Mouse (Mus musculus) CH12.LX (cell line): ENCODE measurements at regions not wholly inside any gene's neighbourhood (a gene's known extent, or its start where the extent isn't known, plus 50 kb on each side); places are given as distances from the start of the nearest gene placed in this dataset.

Source experiments
- DNase-seq: peaks from one replicate; pipeline ENCODE4 v3.0.0-alpha.2; 2013; ENCODE audit errors: extremely low read depth
- H3K27ac ChIP-seq: 2 replicates; pipeline ENCODE4 v1.5.1; 2012; ENCODE audit warnings: low read depth, mild to moderate bottlenecking, control low read depth, moderate library complexity; ENCODE audit not compliant: insufficient read depth
- H3K27me3 ChIP-seq: replicated peaks from 2 replicates; pipeline ENCODE3; 2012; ENCODE audit warnings: inconsistent platforms
- H3K36me3 ChIP-seq, 2 experiments: replicated peaks in 1 of 2; 2 replicates each; pipeline versions ENCODE3 to v1.6.1; 2012; ENCODE audit warnings: inconsistent platforms in 1 of 2, low read length in 1 of 2, mild to moderate bottlenecking in 1 of 2, mixed read lengths in 1 of 2, moderate library complexity in 1 of 2; ENCODE audit not compliant: control insufficient read depth in 1 of 2, insufficient read depth in 1 of 2
- H3K4me1 ChIP-seq, 2 experiments: 2 replicates each; pipeline ENCODE4 v1.6.1; 2012; ENCODE audit warnings: inconsistent platforms in 1 of 2, moderate library complexity in 1 of 2; ENCODE audit not compliant: insufficient read depth in 2 of 2, control insufficient read depth in 1 of 2
- H3K4me2 ChIP-seq: 2 replicates; pipeline ENCODE4 v1.6.1; 2012; ENCODE audit warnings: low read depth, mild to moderate bottlenecking, control low read depth; ENCODE audit not compliant: poor library complexity, insufficient read depth, severe bottlenecking
- H3K4me3 ChIP-seq, 3 experiments: fragments of 150-350 bp in 1 of 3; sonication (generic) in 1 of 3; replicated peaks in 1 of 3; 2 replicates each; pipeline versions ENCODE3 to v1.5.1; 2011 to 2012; ENCODE audit warnings: low read depth in 2 of 3, low read length in 2 of 3, mild to moderate bottlenecking in 2 of 3, moderate library complexity in 2 of 3, control low read depth in 1 of 3, improper control_type of control experiment in 1 of 3, inconsistent platforms in 1 of 3, mixed read lengths in 1 of 3; ENCODE audit not compliant: poor library complexity in 1 of 3
- H3K79me2 ChIP-seq: replicated peaks from 2 replicates; pipeline ENCODE4 v1.6.1; 2012; ENCODE audit warnings: mild to moderate bottlenecking, moderate library complexity; ENCODE audit not compliant: control insufficient read depth, poor library complexity, insufficient read depth, severe bottlenecking; ENCODE audit errors: extremely low read depth
- H3K9ac ChIP-seq: 2 replicates; pipeline ENCODE4 v1.6.1; 2012; ENCODE audit warnings: low read depth, mild to moderate bottlenecking, control low read depth, moderate library complexity; ENCODE audit not compliant: insufficient read depth
- H3K9me3 ChIP-seq: replicated peaks from 2 replicates; pipeline ENCODE3; 2012; ENCODE audit warnings: low read length, inconsistent platforms, mixed read lengths
- BHLHE40 ChIP-seq: IDR thresholded peaks from 2 replicates; pipeline ENCODE4 v1.6.1; 2011; ENCODE audit warnings: mild to moderate bottlenecking, low read depth, low read length, improper control_type of control experiment
- CHD1 ChIP-seq: IDR thresholded peaks from 2 replicates; pipeline ENCODE4 v1.6.1; 2012; ENCODE audit warnings: low read depth, low read length, improper control_type of control experiment, inconsistent platforms
- CHD2 ChIP-seq: IDR thresholded peaks from 2 replicates; pipeline ENCODE4 v1.6.1; 2011; ENCODE audit warnings: low read length, improper control_type of control experiment
- E2F4 ChIP-seq: IDR thresholded peaks from 2 replicates; pipeline ENCODE4 v1.6.1; 2011; ENCODE audit warnings: low read depth, low read length, improper control_type of control experiment; ENCODE audit not compliant: insufficient replicate concordance
- ETS1 ChIP-seq: conservative IDR thresholded peaks from 2 replicates; pipeline ENCODE4 v1.6.1; 2012; ENCODE audit warnings: low read depth, mild to moderate bottlenecking, inconsistent platforms, low read length, improper control_type of control experiment, moderate library complexity
- GABPA ChIP-seq: IDR thresholded peaks from 2 replicates; pipeline ENCODE4 v1.6.1; 2012; ENCODE audit warnings: low read depth, low read length, improper control_type of control experiment, inconsistent platforms; ENCODE audit not compliant: insufficient replicate concordance
- JUND ChIP-seq: conservative IDR thresholded peaks from 2 replicates; pipeline ENCODE4 v1.6.1; 2011; ENCODE audit warnings: low read depth, low read length, improper control_type of control experiment
- KAT2A ChIP-seq: IDR thresholded peaks from 2 replicates; pipeline ENCODE4 v1.6.1; 2012; ENCODE audit warnings: low read length, improper control_type of control experiment, inconsistent platforms; ENCODE audit not compliant: insufficient replicate concordance
- MAFK ChIP-seq: IDR thresholded peaks from 2 replicates; pipeline ENCODE4 v1.6.1; 2011; ENCODE audit warnings: low read length, improper control_type of control experiment; ENCODE audit not compliant: insufficient replicate concordance
- MAZ ChIP-seq: IDR thresholded peaks from 2 replicates; pipeline ENCODE4 v1.6.1; 2012; ENCODE audit warnings: low read depth, mild to moderate bottlenecking, inconsistent platforms, low read length, improper control_type of control experiment, moderate library complexity
- MXI1 ChIP-seq: IDR thresholded peaks from 2 replicates; pipeline ENCODE4 v1.6.1; 2011; ENCODE audit warnings: mild to moderate bottlenecking, low read depth, low read length, improper control_type of control experiment
- MYC ChIP-seq: IDR thresholded peaks from 2 replicates; pipeline ENCODE4 v1.6.1; 2011; ENCODE audit warnings: low read depth, mild to moderate bottlenecking, improper control_type of control experiment, low read length
- NELFE ChIP-seq: IDR thresholded peaks from 2 replicates; pipeline ENCODE4 v1.6.1; 2011; ENCODE audit warnings: low read depth, low read length, improper control_type of control experiment
- NRF1 ChIP-seq: IDR thresholded peaks from 2 replicates; pipeline ENCODE4 v1.6.1; 2014; ENCODE audit warnings: low read depth, mild to moderate bottlenecking, inconsistent platforms, low read length, improper control_type of control experiment, moderate library complexity
- RCOR1 ChIP-seq: conservative IDR thresholded peaks from 2 replicates; pipeline ENCODE4 v1.6.1; 2012; ENCODE audit warnings: low read depth, mild to moderate bottlenecking, inconsistent platforms, low read length, improper control_type of control experiment
- TBP ChIP-seq: conservative IDR thresholded peaks from 2 replicates; pipeline ENCODE4 v1.6.1; 2011; ENCODE audit warnings: low read depth, low read length, improper control_type of control experiment
- UBTF ChIP-seq: IDR thresholded peaks from 2 replicates; pipeline ENCODE4 v1.6.1; 2012; ENCODE audit warnings: low read depth, mild to moderate bottlenecking, inconsistent platforms, low read length, improper control_type of control experiment, moderate library complexity
- USF1 ChIP-seq: IDR thresholded peaks from 2 replicates; pipeline ENCODE4 v1.6.1; 2014; ENCODE audit warnings: low read depth, mild to moderate bottlenecking, inconsistent platforms, low read length, improper control_type of control experiment
- USF2 ChIP-seq: conservative IDR thresholded peaks from 2 replicates; pipeline ENCODE4 v1.6.1; 2011; ENCODE audit warnings: low read depth, low read length, improper control_type of control experiment
- ZKSCAN1 ChIP-seq: IDR thresholded peaks from 2 replicates; pipeline ENCODE4 v1.6.1; 2012; ENCODE audit warnings: low read depth, inconsistent platforms, low read length, improper control_type of control experiment, borderline replicate concordance
- ZMIZ1 ChIP-seq: IDR thresholded peaks from 2 replicates; pipeline ENCODE4 v1.6.1; 2012; ENCODE audit warnings: low read depth, mild to moderate bottlenecking, inconsistent platforms, low read length, improper control_type of control experiment
- dilution Hi-C: fragments of 300-500 bp; cut with MboI; formaldehyde crosslinking; loops from 2 replicates; pipeline ENCODE4 v1.14.3; 2020; ENCODE audit warnings: low sequenced_read_pairs; ENCODE audit not compliant: extremely low pct_unique_long_range_greater_than_20kb, extremely low pct_ligation_motif_present
- in situ Hi-C: fragments of 300-500 bp; cut with MboI; formaldehyde crosslinking; loops from 3 replicates; pipeline ENCODE4 v1.14.3; 2019; ENCODE audit warnings: low sequenced_read_pairs, low pct_ligation_motif_present, low pct_unique_long_range_greater_than_20kb, mixed read lengths

- Histone ChIP-seq H3K9ac (peak overlapping the region; percentile 45; the same call in 1 of the 2 replicates), H3K27me3 (no peaks in the 10 kb centered on the region), H3K36me3 (peaks cover 0 to 5% of the 10 kb centered on the region in 2 experiments), H3K4me1 (peaks cover 32 to 38% of the 10 kb centered on the region in 2 experiments), H3K9me3 (no peaks in the 10 kb centered on the region), H3K79me2 (no peaks in the 10 kb centered on the region), H3K4me3 (peak overlapping the region in 1 of 3 experiments; percentile 7), H3K27ac (peak overlapping the region; percentile 83), H3K4me2 (peak overlapping the region; percentile 58; the same call in 1 of the 2 replicates)
- dilution Hi-C loops (no loop called here), in situ Hi-C loops (no loop called here)
- TF ChIP-seq E2F4 (no peak), CHD1 (no peak), KAT2A (no peak), NELFE (no peak), USF2 (no peak), NRF1 (no peak), ZMIZ1 (no peak), MYC (no peak), BHLHE40 (no peak)
- no peak for DNase-seq
These were observed 72.9 kb upstream of the Atl2 start for GRCm38 (mm10) chr17:79968819-79969218.

DNA sequence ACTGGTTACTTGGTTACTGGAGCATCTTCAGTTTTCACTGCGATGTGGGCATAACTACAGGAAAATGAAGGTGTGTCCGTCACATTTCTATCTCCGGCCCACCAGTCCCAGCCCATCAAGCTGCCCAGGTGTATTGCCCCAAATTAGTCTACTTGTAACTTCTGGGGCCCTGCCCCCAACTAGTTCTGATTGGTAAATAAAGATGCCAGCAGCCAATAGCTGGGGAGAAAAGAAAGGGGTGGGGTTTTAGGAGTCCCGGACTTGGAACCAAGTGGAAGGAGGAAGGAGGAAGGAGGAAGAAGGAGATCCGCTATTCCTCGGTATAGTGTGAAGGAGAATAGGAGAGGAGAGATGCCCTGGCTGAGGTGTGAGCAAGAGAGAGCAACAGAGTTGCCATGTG is 71.1 kb upstream of the Atl2 start:
- no peak for DNase-seq
- dilution Hi-C loops, result no loop called here

GRCm38 (mm10) chr17:79965625-79966024 is 69.7 kb upstream of the Atl2 start:
- in situ Hi-C loops (no loop called here), dilution Hi-C loops (no loop called here)
- DNase-seq, result no peak
- Histone ChIP-seq H3K4me3 (no peak overlapping the region), H3K4me2 (no peak overlapping the region), H3K27ac (no peak overlapping the region), H3K9me3 (no peaks in the 10 kb centered on the region), H3K36me3 (no peaks in the 10 kb centered on the region), H3K9ac (no peak overlapping the region), H3K79me2 (no peaks in the 10 kb centered on the region), H3K27me3 (peaks cover 6% of the 10 kb centered on the region), H3K4me1 (peaks cover 24 to 32% of the 10 kb centered on the region in 2 experiments)
- TF ChIP-seq TBP (no peak), RCOR1 (no peak), CHD2 (no peak), USF1 (no peak), GABPA (no peak), MAFK (no peak), UBTF (no peak), JUND (no peak)

More for the DNA sequence above, 71.1 kb upstream of the Atl2 start:
- Histone ChIP-seq H3K9me3 (no peaks in the 10 kb centered on the region), H3K79me2 (no peaks in the 10 kb centered on the region), H3K4me3 (no peak overlapping the region), H3K4me2 (no peak overlapping the region), H3K27me3 (peaks cover 4% of the 10 kb centered on the region), H3K9ac (no peak overlapping the region), H3K4me1 (peaks cover 27 to 35% of the 10 kb centered on the region in 2 experiments), H3K36me3 (no peaks in the 10 kb centered on the region), H3K27ac (no peak overlapping the region)
- in situ Hi-C loops, result no loop called here
- TF ChIP-seq ETS1 (no peak), MAZ (no peak), RCOR1 (no peak), ZKSCAN1 (no peak), MXI1 (no peak), UBTF (no peak), NRF1 (no peak)
